9 mouse cellular contexts compared by ENCODE assay signal in genomic region chr15:101976023-101976422, GRCm38 (mm10). TPM values are rescaled to one million over a fixed set of nuclear protein-coding genes. Genes with fewer than 3 reads are reported as not detected.
DNase-seq lines count a peak whose midpoint lies in the region; ATAC-seq and TF ChIP-seq lines count a peak whose summit lies in the region.
"Had no signal": no experiment of that assay in that cellular context is flagged by ENCODE, and none has a peak within 500 bp of the region (broad histone marks: within the 10 kb centered on the region; RNA-seq: fewer than 3 reads in every experiment).

No protein-coding gene starts in this region.

- no peak for TF ChIP-seq POLR2A in kidney, adult 2 months (IDR thresholded peaks at IDR 0.05; ENCODE audit: low read depth, low read length)

- no peak overlapping the region for H3K4me2 ChIP-seq in midbrain, embryonic 14.5 days (ENCODE audit: low read length)

- no peaks in the 10 kb centered on the region for H3K27me3 ChIP-seq in kidney, adult 2 months (replicated peaks; ENCODE audit: control insufficient read depth, insufficient read depth, low read length)
- H3K27me3 ChIP-seq in midbrain, embryonic 14.5 days (ENCODE audit: control insufficient read depth, insufficient read depth, low read length), result no peaks in the 10 kb centered on the region

- H3K9me3 ChIP-seq in midbrain, embryonic 14.5 days (ENCODE audit: control insufficient read depth, low read length), result no peaks in the 10 kb centered on the region

- WGBS in kidney, adult 2 months, result 69% methylated on average over 5 of the region's 5 CpGs
- 84% methylated on average over 5 of the region's 5 CpGs for WGBS in midbrain, embryonic 14.5 days

- H3K27ac ChIP-seq in kidney, adult 2 months (ENCODE audit: insufficient read depth, low read depth, low read length), result peak overlapping the region; percentile 95; the same call in 1 of the 2 replicates
- no peak overlapping the region for H3K27ac ChIP-seq in midbrain, embryonic 14.5 days (replicated peaks; ENCODE audit: low read depth, low read length)

- H3K9ac ChIP-seq in midbrain, embryonic 14.5 days (replicated peaks; ENCODE audit: low read length), result no peak overlapping the region

- H3K4me3 ChIP-seq in kidney, adult 2 months (ENCODE audit: insufficient read depth, low read depth, low read length), result no peak overlapping the region
- no peak overlapping the region for H3K4me3 ChIP-seq in midbrain, embryonic 14.5 days (replicated peaks; ENCODE audit: low read depth, low read length)

- TF ChIP-seq CTCF in kidney, adult 2 months (conservative IDR thresholded peaks at IDR 0.05; ENCODE audit: insufficient read depth, insufficient read length, low read depth, low read length), result no peak

- intact Hi-C loops in left cerebral cortex, postnatal 4 days (cut with DNase I), result no loop called here

- no peaks in the 10 kb centered on the region for H3K36me3 ChIP-seq in kidney, adult 2 months (ENCODE audit: control insufficient read depth, insufficient read depth, low read length)
- no peaks in the 10 kb centered on the region for H3K36me3 ChIP-seq in midbrain, embryonic 14.5 days (ENCODE audit: control insufficient read depth, insufficient read depth, low read length)

- peaks cover 23% of the 10 kb centered on the region for H3K4me1 ChIP-seq in kidney, adult 2 months (ENCODE audit: control insufficient read depth, insufficient read depth, low read length)
- peaks cover 9% of the 10 kb centered on the region; the same call in 1 of the 2 replicates for H3K4me1 ChIP-seq in midbrain, embryonic 14.5 days (ENCODE audit: control insufficient read depth, insufficient read depth, low read length)

- peak; percentile 21 for DNase-seq in kidney, adult 2 months
- DNase-seq in kidney, adult 8-10 months, result no peak
- peak; percentile 32 to 62 for DNase-seq in gastrocnemius, postnatal 4 days (ENCODE audit: low spot score in 2 of 2)
- peak; percentile 52 to 66 for DNase-seq in kidney, postnatal 4 days
- peak; percentile 15 for DNase-seq in mesoderm, embryonic 11.5 days (ENCODE audit: low read depth, low spot score)
- DNase-seq in midbrain, embryonic 14.5 days, result no peak
- no peak for DNase-seq in left cerebral cortex, postnatal 4 days
- DNase-seq in left cerebral cortex, adult 18-20 months (ENCODE audit: low spot score in 2 of 2), result no peak

- ATAC-seq in midbrain, embryonic 14.5 days (ENCODE audit: low FRiP score, low TSS enrichment), result no peak

RNA-seq across cellular contexts. Expression of gene Krt78, which starts 21.9 kb away (rescaled TPM):
- polyA plus RNA-seq in kidney, adult 2 months (2012; rRNA removed), result 0.02 TPM in 1 of 2 replicates, not detected in the other
- total RNA-seq in gastrocnemius, postnatal 4 days (2021), result not detected
- polyA plus RNA-seq in midbrain, embryonic 14.5 days (2014; fragmentation: Nextera tagmentation; extraction: Ambion mirVana), result not detected in 2 replicates
- total RNA-seq in left cerebral cortex, postnatal 4 days (2021), result not detected
- not detected for total RNA-seq in left cerebral cortex, adult 18-20 months (2021)
- total RNA-seq: CH12.LX had no signal

RNA-seq across cellular contexts. Expression of gene Krt8, which starts 28.3 kb away (rescaled TPM):
- polyA plus RNA-seq in kidney, adult 2 months (2012; rRNA removed), result 82.8 and 88.0 TPM in 2 replicates
- total RNA-seq in gastrocnemius, postnatal 4 days (2021), result 1 to 10 TPM; 4.0 to 4.7 TPM
- 0.15 and 0.59 TPM in 2 replicates for polyA plus RNA-seq in midbrain, embryonic 14.5 days (2014; fragmentation: Nextera tagmentation; extraction: Ambion mirVana)
- under 1 TPM in 1 of 2 experiments, not detected in 1; 0.18 TPM for total RNA-seq in left cerebral cortex, postnatal 4 days (2021)
- not detected for total RNA-seq in left cerebral cortex, adult 18-20 months (2021)
- total RNA-seq: CH12.LX had no signal

RNA-seq across cellular contexts. Expression of gene Krt79, which starts 35.9 kb away (rescaled TPM):
- polyA plus RNA-seq in kidney, adult 2 months (2012; rRNA removed), result 0.33 and 0.37 TPM in 2 replicates
- under 1 TPM; 0.44 to 0.47 TPM for total RNA-seq in gastrocnemius, postnatal 4 days (2021)
- polyA plus RNA-seq in midbrain, embryonic 14.5 days (2014; fragmentation: Nextera tagmentation; extraction: Ambion mirVana), result 0.45 and 0.69 TPM in 2 replicates
- total RNA-seq in left cerebral cortex, postnatal 4 days (2021), result under 1 TPM in 1 of 2 experiments, not detected in 1; 0.32 TPM
- total RNA-seq in left cerebral cortex, adult 18-20 months (2021), result not detected
- total RNA-seq: CH12.LX had no signal

RNA-seq across cellular contexts. Expression of gene Krt4, which starts 51.5 kb away (rescaled TPM):
- polyA plus RNA-seq in kidney, adult 2 months (2012; rRNA removed), result 0.18 TPM in 1 of 2 replicates, not detected in the other
- under 1 TPM; 0.44 to 0.67 TPM for total RNA-seq in gastrocnemius, postnatal 4 days (2021)
- polyA plus RNA-seq in midbrain, embryonic 14.5 days (2014; fragmentation: Nextera tagmentation; extraction: Ambion mirVana), result not detected in 2 replicates
- total RNA-seq in left cerebral cortex, postnatal 4 days (2021), result under 1 TPM in 1 of 2 experiments, not detected in 1; 0.24 TPM
- not detected for total RNA-seq in left cerebral cortex, adult 18-20 months (2021)
- total RNA-seq: CH12.LX had no signal

RNA-seq across cellular contexts. Expression of gene Krt18, which starts 52.0 kb away (rescaled TPM):
- 20.7 and 25.0 TPM in 2 replicates for polyA plus RNA-seq in kidney, adult 2 months (2012; rRNA removed)
- 1 to 10 TPM; 2.3 to 5.8 TPM for total RNA-seq in gastrocnemius, postnatal 4 days (2021)
- 0.35 and 1.3 TPM in 2 replicates for polyA plus RNA-seq in midbrain, embryonic 14.5 days (2014; fragmentation: Nextera tagmentation; extraction: Ambion mirVana)
- under 1 TPM; 0.26 to 0.64 TPM for total RNA-seq in left cerebral cortex, postnatal 4 days (2021)
- under 1 TPM in 1 of 2 experiments, not detected in 1; 0.26 TPM for total RNA-seq in left cerebral cortex, adult 18-20 months (2021)

Comparison
In these comparisons a context has a peak if more than half of its experiments do, and no peak if none do; other contexts are left out.
1. DNase-seq: peak in kidney, adult 2 months (single experiment), gastrocnemius, postnatal 4 days (2 of 2), kidney, postnatal 4 days (2 of 2) and mesoderm, embryonic 11.5 days (single experiment); none in kidney, adult 8-10 months (0 of 2), midbrain, embryonic 14.5 days (single experiment), left cerebral cortex, postnatal 4 days (single experiment) and left cerebral cortex, adult 18-20 months (0 of 2).
2. RNA of gene Krt8, which starts 28.3 kb away (total RNA-seq): 4.0 to 4.7 TPM in gastrocnemius, postnatal 4 days; 0.18 TPM in left cerebral cortex, postnatal 4 days and not detected in left cerebral cortex, adult 18-20 months; every median in the first group is over 4 times any median in the second.